Mouse (Mus musculus): Measurements from ENCODE around the gene Foxa2.

Gene Foxa2

DNA sequence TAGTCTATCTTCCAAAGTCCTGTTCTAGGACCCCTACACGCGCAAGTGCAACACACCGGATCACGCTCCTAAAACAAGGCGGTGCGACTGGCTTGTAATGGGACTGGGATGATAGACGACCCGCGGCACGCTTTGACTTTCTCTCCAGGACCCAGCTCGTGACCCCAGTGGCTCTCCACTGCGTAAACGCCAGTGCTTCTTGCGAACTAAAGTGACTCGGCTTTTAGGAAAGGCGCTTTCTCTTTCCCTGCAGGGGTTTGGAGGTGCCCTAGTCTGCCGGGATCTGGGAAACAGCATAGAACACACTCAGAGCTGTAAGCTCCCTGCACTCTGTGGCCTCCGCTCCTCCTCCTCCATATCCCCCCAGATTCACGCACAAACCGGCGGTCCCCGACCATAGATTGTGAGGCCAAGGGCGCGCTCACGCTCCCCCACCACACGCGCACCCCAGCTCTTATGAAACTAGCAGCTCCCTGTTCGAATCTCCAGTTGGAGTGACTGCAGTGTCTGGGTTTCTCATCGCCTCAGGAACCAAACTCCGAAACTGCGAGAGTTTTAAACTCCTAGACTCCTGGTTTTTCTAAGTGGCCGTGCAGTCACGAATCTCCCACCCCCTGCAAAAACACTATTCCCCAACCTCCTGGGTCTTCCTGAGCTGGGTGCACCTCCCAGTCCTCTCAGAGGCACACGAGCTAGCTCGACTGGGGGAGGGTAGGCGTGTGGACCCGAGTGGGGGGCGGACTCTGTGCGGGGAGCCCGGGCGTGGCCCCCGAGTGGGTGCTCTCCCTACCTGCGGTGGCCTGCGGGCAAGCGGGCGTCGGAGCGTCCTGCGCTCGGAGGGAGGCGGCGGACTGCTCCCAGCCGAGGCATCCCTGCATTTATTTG, 7.2 kb downstream of the Foxa2 start:
- no peak for DNase-seq (ENCODE audit: low read depth)

DNA sequence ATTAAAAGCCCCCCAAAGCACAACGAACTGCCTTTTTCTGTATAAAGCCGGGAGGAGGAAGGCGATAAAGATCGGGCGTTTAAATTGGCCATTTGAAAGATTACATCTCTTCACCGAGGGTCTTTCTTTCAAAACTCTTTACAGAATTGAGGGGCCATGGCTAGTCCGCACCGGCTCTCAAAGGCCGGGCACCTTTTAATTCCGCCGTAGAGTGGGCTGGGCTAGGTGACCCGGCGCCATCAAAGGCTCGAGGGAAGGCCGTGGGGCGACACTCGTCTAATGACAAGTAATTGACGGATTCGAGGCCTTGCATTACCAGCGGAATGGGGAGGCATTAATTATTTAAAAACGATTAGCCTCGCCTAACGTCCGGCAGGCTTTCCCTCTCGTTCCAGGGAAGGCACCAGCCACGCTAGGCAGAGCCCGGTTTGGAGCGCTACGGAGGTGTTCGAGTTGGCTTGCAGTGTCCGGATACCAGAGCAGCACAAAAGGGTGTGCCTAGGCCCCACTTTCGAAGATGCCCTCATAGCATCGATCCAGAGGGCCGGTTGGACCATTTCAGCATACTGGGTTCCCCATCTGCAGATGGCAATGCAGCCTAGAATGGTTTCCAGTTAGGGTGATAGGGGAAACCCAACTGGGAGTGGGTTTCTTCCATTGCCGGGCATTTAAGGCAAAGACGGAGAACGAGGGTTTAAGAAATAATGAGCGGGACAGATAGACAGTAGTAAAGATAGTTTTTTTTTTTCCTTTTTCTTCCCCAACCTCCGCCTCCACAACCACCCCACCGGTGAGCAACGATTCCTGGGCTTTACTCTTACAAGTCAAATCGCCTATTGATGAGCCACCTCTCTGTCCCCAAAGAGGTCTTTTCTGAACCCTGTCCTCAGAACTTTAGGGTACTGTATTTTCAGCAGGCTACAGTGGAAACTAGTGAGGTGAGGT, 8.1 kb downstream of the Foxa2 start:
- DNase-seq (ENCODE audit: low read depth): no peak

DNA sequence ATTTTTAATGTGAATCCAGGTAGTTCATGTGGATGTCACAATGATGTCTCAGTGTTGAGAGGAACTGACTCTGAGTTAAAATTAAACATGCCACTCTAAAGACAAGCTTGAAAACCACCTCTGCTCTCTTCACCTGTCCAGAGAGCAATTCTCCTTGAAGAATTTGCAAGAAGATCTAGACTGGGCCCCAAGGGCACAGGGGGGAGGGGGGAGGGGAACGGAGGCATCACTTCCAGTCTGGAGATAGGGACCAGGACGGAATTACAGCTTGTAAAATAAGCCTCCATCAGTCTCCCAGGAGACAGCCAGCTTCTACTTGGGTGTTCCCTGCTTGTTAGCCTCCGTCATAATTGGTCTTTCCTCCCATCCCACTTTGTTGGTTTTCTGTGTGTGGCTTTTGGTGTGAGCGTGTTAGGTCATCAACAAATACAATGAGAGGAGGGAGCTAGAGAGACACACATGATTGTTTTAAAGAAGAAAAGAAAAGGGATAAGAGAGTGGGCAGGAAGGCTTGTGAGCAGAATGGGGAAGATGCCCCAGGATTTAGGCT, 10.1 kb downstream of the Foxa2 start:
- DNase-seq (ENCODE audit: low read depth): no peak

DNA sequence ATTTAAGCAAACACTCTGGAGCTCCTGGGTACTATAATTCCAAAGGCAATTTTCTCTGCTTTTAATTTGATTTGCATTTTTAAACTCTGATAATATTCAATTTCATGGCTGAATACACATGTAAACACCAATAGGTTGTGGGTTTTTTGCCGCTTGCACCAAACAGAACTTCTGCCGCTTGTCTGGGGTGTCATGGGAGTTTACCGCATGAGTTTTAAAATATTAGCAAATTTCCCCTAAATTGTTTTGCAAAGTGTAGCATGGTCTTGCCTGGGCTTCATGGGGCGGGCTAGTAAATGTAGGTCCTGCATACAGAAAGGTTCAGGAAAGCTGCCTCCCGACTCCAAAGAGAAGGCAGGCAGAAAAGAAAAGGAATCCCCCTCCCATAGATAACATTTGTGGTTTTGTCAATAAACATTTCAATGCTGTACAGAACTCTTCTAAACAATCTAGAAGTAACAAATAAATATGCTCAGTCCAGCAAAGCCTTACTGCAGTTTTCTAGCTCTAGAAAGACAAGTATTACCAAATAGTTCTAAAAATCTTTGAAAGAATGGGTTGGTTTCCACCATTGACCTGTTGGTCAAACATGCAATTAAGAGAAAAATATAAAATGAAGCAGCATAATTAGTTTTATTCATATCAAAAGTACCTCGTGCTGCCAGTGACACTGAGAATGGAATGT, 15.6 kb downstream of the Foxa2 start:
- DNase-seq (ENCODE audit: low read depth): no peak

DNA sequence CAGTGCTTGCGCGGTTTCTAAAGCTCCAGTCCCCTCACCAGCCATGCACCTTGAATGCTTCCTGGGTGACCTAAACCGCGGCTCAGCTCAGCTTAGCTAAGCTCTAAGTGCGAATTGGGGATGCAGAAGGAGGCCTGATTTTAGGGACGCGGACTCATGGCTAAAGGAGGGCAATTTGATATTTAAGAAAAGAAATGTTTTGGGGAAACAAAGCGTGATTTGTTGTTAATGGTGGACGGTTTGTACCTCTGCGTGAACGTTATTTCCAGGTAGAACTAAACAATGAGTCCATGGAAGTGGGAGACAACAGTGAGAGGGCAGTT, 16.2 kb downstream of the Foxa2 start:
- DNase-seq (ENCODE audit: low read depth): no peak

DNA sequence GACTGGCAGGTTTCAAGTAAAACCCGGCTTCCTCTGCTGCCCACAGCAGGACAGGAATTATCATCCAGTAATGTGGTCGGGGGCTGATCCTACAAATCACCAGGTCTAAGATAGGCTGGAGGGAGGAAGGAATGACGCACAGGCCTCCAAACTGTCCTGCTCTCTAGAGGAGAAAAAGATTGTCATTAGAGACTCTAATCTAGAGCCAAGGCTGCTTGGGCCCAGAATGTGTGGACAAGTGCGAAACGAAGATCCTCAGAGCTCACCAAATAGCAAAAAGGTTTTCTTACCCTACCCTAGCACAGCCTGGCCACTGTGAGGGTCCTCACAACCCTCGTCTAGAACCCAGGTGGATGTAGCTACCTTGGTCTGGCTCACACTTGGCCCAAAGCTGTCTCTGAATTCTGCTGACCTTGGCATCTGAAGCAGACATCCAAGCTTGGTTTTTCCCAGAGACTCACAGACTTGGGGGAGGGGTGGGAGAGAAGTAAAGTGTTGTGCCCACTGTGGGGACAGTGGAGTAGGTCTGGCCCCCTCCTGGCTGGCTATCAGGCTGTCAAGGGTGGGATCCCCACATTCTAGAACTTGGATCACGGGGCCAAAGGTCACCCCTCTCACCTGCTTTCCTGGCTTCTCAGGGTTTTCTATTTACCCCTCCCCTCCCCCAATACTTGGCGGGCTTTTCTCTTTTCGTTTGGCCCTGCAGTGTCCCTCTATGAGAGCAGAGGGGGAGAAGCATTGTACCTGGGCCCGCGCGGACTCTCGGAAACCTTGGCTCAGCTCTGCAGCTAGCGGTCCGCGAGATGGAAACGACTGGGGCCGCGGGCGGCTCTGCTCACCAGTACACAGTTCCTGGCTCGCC, 16.8 kb downstream of the Foxa2 start:
- no peak for DNase-seq (ENCODE audit: low read depth)

DNA sequence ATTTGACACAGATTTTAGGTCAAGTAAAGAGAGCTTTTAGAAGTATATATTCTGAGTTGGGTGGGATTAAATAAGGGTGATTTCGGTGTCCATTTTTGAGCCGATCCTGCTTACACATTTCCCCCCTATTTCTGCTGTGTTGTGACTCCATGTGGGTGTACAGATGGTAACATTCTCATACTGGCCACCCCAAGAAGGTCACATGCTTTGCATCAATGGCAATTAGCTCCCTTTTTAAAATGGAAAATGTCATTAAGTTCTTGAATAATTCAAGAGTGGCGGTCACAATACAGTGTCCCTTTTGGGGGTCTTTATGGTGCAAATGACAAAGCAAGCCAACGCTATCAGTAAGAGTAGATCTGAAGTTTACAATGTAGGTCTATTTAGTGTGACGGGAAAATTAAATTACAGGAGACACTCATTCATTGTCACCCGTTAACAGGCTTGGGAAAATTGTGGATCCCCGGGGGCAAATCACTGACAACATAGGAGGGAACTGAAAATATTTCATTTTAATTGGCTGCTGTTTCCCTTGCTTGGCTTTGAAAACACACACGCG, 17.6 kb downstream of the Foxa2 start:
- DNase-seq (ENCODE audit: low read depth): no peak

DNA sequence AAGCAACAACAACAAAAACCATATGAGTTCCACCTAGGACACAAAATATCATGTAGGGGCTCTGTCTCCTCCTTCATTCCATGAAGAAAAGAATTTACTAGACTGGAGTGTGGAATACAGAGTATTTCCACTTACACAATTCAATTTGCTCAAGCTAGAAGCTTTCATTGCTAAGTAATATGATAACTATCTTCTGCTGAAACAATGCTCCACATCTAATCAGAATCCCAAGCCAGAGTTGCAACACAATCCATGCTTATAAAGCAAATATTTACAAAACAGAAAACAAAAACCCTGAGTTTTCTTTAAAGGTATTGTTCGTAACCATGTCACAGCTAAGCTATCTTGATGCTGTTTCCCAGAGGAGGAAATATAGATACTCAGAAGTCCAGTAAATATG, 20.4 kb downstream of the Foxa2 start:
- DNase-seq (ENCODE audit: low read depth): no peak

DNA sequence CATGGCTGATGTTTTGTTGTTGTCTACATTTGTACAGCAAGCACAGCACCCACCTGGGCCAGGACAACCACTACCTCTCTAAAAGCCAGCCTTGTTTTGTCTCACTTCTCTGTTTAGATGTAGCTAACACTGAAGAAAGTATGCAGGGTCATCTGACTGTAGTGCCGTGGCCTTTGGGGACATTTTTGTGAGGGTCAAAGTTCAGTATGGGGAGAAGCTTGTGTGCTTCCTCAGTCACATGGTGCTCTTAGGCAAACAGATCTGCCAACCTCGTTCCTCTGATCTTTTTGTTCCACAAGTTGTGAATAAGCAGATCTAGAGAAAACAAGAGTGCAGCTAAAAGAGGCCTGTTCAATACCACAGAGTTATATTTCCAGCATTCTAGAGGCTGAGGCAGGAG, 21.3 kb downstream of the Foxa2 start:
- no peak for DNase-seq (ENCODE audit: low read depth)

DNA sequence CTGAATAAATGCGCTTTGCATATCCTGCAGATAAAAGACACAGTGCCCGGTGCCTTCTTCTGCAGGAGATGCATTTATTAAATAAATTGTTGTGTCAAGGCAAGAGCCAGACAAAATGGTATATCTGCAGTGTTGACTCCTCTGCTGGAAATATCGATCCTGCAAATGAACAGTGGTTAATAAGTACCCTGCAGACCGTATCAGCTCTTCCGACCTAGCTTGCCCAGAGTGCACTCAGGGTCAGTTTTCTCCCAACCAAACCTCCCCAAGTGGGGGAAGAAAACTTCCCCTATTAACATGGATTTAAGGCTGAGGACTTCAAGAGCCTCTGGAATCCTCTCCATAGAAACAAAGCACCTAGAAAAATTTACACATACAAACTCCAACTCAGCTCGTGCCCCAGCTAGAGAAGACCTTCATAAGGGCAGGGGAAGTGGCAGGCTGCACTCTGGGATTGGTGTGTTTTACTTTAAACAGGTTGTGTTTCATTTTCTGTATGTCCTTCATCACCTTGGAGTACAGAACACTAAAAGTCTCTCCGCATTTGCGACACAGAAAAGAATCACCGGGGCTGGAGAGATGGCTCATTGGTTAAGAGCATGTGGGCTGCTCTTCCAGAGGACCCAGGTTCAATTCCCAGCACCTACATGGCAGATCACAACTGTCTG, 22.4 kb downstream of the Foxa2 start:
- no peak for DNase-seq (ENCODE audit: low read depth)

DNA sequence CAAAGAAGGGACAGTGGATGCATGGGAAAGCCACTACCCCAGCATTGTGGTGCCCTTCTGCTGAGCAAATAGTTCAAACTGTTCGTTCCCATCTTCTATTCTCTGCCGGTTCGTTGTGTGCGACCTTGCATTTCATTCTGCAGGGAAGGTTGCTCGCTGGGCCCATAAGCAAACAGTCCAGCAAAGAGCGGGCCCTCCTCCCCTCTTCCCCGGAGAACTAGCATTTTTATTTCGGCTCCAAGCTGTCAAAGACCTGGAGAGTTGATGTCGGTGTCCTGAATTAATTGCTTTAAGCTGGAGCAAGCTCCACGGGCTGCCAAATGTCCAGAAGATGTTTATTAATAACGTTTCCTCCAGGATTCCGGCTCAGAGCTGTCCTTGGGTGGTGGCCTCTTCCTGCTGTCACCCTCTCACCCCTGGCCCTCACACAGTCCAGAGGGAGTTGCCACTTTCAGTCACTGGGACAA, 23.4 kb downstream of the Foxa2 start:
- no peak for DNase-seq (ENCODE audit: low read depth)

DNA sequence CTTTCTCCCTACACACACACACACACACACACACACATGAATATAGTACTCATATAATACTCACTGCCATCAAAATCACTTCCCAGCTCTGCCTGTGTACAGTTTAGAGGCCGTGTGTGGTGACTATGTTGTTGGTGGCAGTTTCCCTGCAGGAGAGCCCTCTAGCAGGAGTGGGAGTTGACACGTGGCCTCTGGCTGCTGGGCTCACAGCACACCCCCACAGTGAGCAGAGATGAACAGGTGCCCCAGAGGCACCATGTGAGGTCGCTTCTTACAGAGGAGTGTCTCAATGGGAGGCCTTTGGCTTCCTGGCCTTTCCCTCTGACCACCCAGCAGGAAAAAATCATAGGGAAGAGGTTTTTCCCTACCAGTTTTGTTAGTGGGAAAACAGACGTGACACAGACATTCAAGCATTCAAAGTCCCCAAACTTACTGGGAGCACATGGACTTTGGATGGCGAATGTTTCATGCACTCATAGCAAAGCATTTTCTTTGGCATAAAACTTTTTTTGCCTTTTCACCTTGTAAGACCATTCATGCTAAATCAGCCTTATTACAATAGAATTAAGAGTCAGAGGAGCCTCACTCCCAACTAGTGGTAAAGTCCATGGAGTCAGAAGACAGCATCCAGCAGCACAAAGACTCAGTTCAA, 24.7 kb downstream of the Foxa2 start:
- DNase-seq (ENCODE audit: low read depth): no peak

DNA sequence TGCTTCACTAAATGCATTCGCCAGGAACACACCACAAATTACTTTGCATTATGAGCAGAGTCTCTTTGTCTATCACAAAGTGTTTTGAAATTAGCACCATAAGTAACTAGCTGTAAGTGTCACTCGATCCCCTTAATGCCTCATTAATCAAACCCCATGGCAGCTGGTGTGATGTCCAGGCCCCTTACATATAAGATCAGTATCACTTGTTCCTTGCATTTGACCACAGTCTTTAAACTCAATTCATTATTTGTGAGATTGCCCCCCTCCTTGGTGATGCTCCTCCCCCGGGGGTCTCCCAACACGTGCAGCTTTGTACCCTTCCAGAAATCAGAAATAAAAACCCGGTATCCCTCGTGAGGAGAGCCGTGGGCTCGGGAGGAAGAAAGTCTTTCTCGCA, 25.8 kb downstream of the Foxa2 start:
- no peak for DNase-seq (ENCODE audit: low read depth)

DNA sequence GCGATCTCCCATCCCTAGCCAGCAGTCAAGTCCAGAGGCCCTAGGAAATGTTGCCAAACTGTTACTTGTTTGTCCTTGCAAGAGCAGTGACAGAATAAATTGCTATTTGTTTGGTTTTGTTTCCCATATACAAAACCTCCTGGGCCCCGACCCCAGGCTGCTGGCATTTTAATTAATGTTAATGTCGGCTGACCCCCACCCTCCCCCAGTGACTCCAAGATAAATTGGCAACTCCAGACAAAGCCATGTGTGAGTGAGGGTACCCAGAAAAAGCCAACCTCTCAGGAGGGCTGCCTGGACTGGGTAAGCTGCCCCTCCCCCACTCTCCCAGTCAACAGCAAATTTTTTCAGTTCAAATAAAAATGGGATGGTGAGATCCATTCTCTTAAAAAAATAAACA, 26.6 kb downstream of the Foxa2 start:
- no peak for DNase-seq (ENCODE audit: low read depth)

DNA sequence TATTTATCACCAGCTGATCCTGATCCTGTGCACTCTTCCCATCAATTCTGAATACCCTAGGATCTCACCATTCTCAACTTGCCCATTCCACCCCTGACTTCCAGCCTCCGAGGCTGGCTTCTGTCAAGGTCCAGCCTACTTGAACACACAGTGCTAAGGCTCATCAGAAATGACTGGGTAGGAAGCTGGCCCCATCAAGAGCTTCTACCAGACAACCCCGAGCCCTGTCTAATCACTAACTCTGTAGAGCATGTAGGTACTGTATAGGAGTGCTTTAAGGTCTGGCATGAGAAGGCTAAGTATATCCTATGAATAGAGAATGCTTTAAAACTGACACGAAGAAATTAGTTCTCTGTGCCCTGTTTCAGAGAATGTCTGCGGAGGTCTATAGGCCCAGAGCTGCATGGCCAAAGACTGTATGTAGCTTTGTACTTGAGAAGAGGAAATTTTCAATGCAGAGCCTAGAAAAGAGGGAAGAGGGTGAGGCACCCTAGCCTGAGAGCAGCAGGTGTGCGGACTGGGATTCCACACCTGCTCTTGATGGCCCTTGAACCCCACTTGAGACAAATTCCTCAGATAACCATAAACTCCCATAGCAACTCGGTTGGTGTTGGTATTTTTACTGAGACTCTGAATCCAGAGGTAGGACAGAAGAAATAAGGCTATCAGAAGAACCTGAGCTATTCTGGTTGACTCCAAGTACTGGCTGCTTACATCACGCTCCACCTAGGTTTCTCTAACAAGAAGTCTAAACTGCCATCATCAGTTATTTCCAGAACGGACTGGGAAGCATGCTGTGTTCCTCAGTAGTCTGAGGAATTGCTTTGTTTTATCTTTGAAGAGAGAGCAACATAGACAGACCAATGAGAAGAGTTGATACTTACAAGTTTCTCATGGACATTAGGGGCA, 28.7 kb downstream of the Foxa2 start:
- DNase-seq (ENCODE audit: low read depth): no peak

DNA sequence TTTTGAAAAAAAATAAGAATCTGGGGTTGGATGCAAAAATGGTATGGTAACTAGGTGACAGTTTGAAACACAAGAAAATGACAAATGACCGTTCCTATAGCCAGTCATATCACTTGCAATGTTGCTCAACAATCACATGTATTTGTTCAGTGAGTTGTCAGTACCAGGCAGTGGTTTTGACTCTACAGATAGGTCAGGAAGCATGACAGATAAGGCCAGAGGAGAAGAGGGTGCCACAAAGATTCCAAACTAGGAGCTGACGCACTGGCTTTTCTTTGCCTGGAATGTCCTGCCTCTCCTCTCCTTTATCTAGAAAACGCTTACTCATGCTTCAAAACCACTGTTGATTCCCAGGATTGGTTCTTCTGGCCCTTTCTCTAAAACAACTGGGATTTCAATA, 33.4 kb downstream of the Foxa2 start:
- DNase-seq (ENCODE audit: low read depth): no peak

DNA sequence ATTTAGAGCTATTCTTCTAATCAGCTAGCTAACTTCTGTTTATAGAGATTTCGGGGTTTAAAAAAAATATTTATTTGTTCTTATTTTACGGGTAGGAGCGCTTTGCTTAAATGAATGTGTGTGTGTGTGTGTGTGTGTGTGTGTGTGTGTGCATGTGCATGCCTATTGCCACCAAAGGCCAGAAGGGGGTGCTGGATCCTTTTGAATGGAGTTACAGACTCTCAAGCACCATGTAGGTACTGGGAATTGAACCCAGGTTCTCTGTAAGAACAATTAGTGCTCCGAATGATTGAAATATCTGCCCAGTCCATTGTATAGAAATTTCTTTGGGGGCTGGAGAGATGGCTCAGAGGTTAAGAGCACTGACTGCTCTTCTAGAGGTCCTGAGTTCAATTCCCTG, 37.7 kb downstream of the Foxa2 start:
- DNase-seq (ENCODE audit: low read depth): no peak

Data from NIH3T3 (cell line).